7 mouse cellular contexts compared by ENCODE assay signal in genomic region chr2:29934906-29935599, GRCm38 (mm10). TPM values are rescaled to one million over a fixed set of nuclear protein-coding genes. Genes with fewer than 3 reads are reported as not detected.
DNase-seq lines count a peak whose midpoint lies in the region; ATAC-seq lines count a peak whose summit lies in the region.

Gle1 (plus strand) TSS chr2:29935426.

- H3K36me3 ChIP-seq in embryonic facial prominence, embryonic 12.5 days: peaks cover 39% of the 10 kb centered on the region
- H3K36me3 ChIP-seq in limb, embryonic 11.5 days (ENCODE audit: control insufficient read depth, insufficient read depth, low read length): peaks cover 3% of the 10 kb centered on the region; the same call in 1 of the 2 replicates
- H3K36me3 ChIP-seq in midbrain, embryonic 14.5 days (ENCODE audit: control insufficient read depth, insufficient read depth, low read length): peaks cover 44% of the 10 kb centered on the region

- H3K9ac ChIP-seq in embryonic facial prominence, embryonic 12.5 days: peak within 1 kb of the TSS; percentile 70
- H3K9ac ChIP-seq in limb, embryonic 11.5 days (ENCODE audit: low read length): peak within 1 kb of the TSS; percentile 69
- H3K9ac ChIP-seq in midbrain, embryonic 14.5 days (replicated peaks; ENCODE audit: low read length): peak within 1 kb of the TSS; percentile 58

- H3K9me3 ChIP-seq in embryonic facial prominence, embryonic 12.5 days: no peaks in the 10 kb centered on the region
- no peaks in the 10 kb centered on the region for H3K9me3 ChIP-seq in limb, embryonic 11.5 days (ENCODE audit: control insufficient read depth, low read length)
- no peaks in the 10 kb centered on the region for H3K9me3 ChIP-seq in midbrain, embryonic 14.5 days (ENCODE audit: control insufficient read depth, low read length)

- H3K27ac ChIP-seq in embryonic facial prominence, embryonic 12.5 days: peak within 1 kb of the TSS; percentile 83
- H3K27ac ChIP-seq in limb, embryonic 11.5 days (replicated peaks; ENCODE audit: low read depth, low read length): no peak within 1 kb of the TSS
- H3K27ac ChIP-seq in midbrain, embryonic 14.5 days (replicated peaks; ENCODE audit: low read depth, low read length): peak within 1 kb of the TSS; percentile 83

- peak within 1 kb of the TSS; percentile 88 for H3K4me3 ChIP-seq in embryonic facial prominence, embryonic 12.5 days
- H3K4me3 ChIP-seq in limb, embryonic 11.5 days (ENCODE audit: low read depth, low read length): peak within 1 kb of the TSS; percentile 87
- peak within 1 kb of the TSS; percentile 83 for H3K4me3 ChIP-seq in midbrain, embryonic 14.5 days (replicated peaks; ENCODE audit: low read depth, low read length)

- ATAC-seq in embryonic facial prominence, embryonic 12.5 days (ENCODE audit: insufficient number of reproducible peaks, insufficient read depth, low FRiP score, low TSS enrichment): peak; percentile 95
- ATAC-seq in limb, embryonic 11.5 days (ENCODE audit: insufficient number of reproducible peaks, low FRiP score, low TSS enrichment, low read depth): peak; percentile 89
- peak; percentile 94 for ATAC-seq in midbrain, embryonic 14.5 days (ENCODE audit: low FRiP score, low TSS enrichment)

- peak within 1 kb of the TSS; percentile 69 for H3K4me2 ChIP-seq in embryonic facial prominence, embryonic 12.5 days (replicated peaks)
- peak within 1 kb of the TSS; percentile 55 for H3K4me2 ChIP-seq in limb, embryonic 11.5 days (ENCODE audit: low read depth, severe bottlenecking)
- peak within 1 kb of the TSS; percentile 70 for H3K4me2 ChIP-seq in midbrain, embryonic 14.5 days (ENCODE audit: low read length)

- DNase-seq in adrenal gland, postnatal 25 days: peak; percentile 97
- DNase-seq in heart, adult 11 months: peak; percentile 99
- DNase-seq in kidney, adult 18-20 months: peak; percentile 98
- peak; percentile 98 for DNase-seq in limb, embryonic 11.5 days (ENCODE audit: low spot score)
- DNase-seq in midbrain, embryonic 14.5 days: peak; percentile 98
- DNase-seq in spleen, adult 18-20 months: peak; percentile 92 to 98

- WGBS in embryonic facial prominence, embryonic 12.5 days: 3% methylated on average over 44 of the region's 44 CpGs
- 3% methylated on average over 44 of the region's 44 CpGs for WGBS in limb, embryonic 11.5 days
- 3% methylated on average over 44 of the region's 44 CpGs for WGBS in midbrain, embryonic 14.5 days

- H3K27me3 ChIP-seq in embryonic facial prominence, embryonic 12.5 days: no peaks in the 10 kb centered on the region
- H3K27me3 ChIP-seq in limb, embryonic 11.5 days (ENCODE audit: control insufficient read depth, insufficient read depth, low read length): no peaks in the 10 kb centered on the region
- no peaks in the 10 kb centered on the region for H3K27me3 ChIP-seq in midbrain, embryonic 14.5 days (ENCODE audit: control insufficient read depth, insufficient read depth, low read length)

- H3K4me1 ChIP-seq in embryonic facial prominence, embryonic 12.5 days: peaks cover 5% of the 10 kb centered on the region
- H3K4me1 ChIP-seq in limb, embryonic 11.5 days (ENCODE audit: control insufficient read depth, insufficient read depth, low read length): 0 out of 2 replicates have a peak, but pooled peaks cover 4% of the 10 kb centered on the region
- H3K4me1 ChIP-seq in midbrain, embryonic 14.5 days (ENCODE audit: control insufficient read depth, insufficient read depth, low read length): peaks cover 4% of the 10 kb centered on the region

RNA-seq across cellular contexts. Expression of gene Gle1, which starts in this region (rescaled TPM):
- 39.1 and 41.9 TPM in 2 replicates for total RNA-seq in adrenal gland, postnatal 25 days (2021)
- polyA plus RNA-seq in embryonic facial prominence, embryonic 12.5 days (2016; fragmentation: Nextera tagmentation; extraction: Ambion mirVana): 69.3 and 72.3 TPM in 2 replicates
- 65.2 and 70.4 TPM in 2 replicates for polyA plus RNA-seq in limb, embryonic 11.5 days (2014; fragmentation: Nextera tagmentation; extraction: Ambion mirVana)
- 53.5 and 61.5 TPM in 2 replicates for polyA plus RNA-seq in midbrain, embryonic 14.5 days (2014; fragmentation: Nextera tagmentation; extraction: Ambion mirVana)
